Mouse (Mus musculus) heart, postnatal 0 days (tissue): ENCODE data around the gene Dennd2c.
A peak's percentile ranks its signal among the peaks of the same experiment; 100 is the strongest.

Source experiments
- CTCF ChIP-seq: IDR thresholded peaks from 2 replicates; pipeline ENCODE4 v1.5.1; 2016; ENCODE audit warnings: antibody characterized with exemption, control low read depth, low read depth
- EP300 ChIP-seq: IDR thresholded peaks from 2 replicates; pipeline ENCODE4 v1.6.1; 2016; ENCODE audit warnings: antibody characterized with exemption, low read depth

DNA sequence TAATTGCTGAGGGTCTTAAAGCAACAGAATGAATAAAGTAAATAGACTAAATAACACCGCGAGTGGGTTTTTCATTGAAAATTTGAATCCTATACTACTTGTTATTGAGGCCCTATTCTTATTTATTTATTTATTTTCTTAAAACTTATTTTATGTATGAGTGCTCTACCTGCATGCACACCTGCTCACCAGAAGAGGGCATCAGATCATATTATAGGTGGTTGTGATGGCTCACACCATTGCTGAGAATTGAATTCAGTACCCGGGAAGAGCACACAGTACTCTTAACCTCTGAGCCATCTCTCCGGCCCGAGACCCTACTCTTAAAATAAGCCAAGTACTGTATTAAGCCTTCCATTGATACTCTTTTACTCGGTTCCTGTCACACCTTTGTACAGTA, 2.7 kb upstream of the Dennd2c start:
- TF ChIP-seq CTCF, result peak; percentile 27; the same call in 1 of the 2 replicates
- no peak for TF ChIP-seq EP300
